Mouse (Mus musculus) liver, adult 2 months (tissue): Measurements from ENCODE around the gene Sardh. TPM values are rescaled to one million over a fixed set of nuclear protein-coding genes. Genes with fewer than 3 reads are reported as not detected.
A peak's percentile ranks its signal among the peaks of the same experiment; 100 is the strongest.

Source experiments
- DNase-seq: peaks from one replicate; pipeline ENCODE4 v3.0.0-alpha.2; 2011; ENCODE audit warnings: low read depth, low spot score; ENCODE audit errors: extremely low read depth
- H3K27ac ChIP-seq: fragments of 200-500 bp; replicated peaks from 2 replicates; pipeline ENCODE4 v1.5.1; 2012; ENCODE audit warnings: low read depth, mild to moderate bottlenecking, control low read depth, inconsistent platforms, low read length; ENCODE audit not compliant: insufficient read depth
- H3K27me3 ChIP-seq: fragments of 200-500 bp; 2 replicates; pipeline ENCODE4 v1.6.1; 2012; ENCODE audit warnings: mild to moderate bottlenecking, moderate library complexity, low read length, inconsistent platforms; ENCODE audit not compliant: control insufficient read depth, insufficient read depth
- H3K36me3 ChIP-seq: fragments of 200-500 bp; 2 replicates; pipeline ENCODE4 v1.6.1; 2012; ENCODE audit warnings: low read length, inconsistent platforms; ENCODE audit not compliant: control insufficient read depth, insufficient read depth
- H3K4me1 ChIP-seq: fragments of 200-500 bp; 2 replicates; pipeline ENCODE4 v1.6.1; 2011; ENCODE audit warnings: low read length; ENCODE audit not compliant: control insufficient read depth, insufficient read depth
- H3K4me3 ChIP-seq: fragments of 200-500 bp; 2 replicates; pipeline ENCODE4 v1.5.1; 2011; ENCODE audit warnings: low read depth, mild to moderate bottlenecking, control low read depth, low read length, moderate library complexity; ENCODE audit not compliant: insufficient read depth
- H3K79me2 ChIP-seq: fragments of 200-500 bp; 2 replicates; pipeline ENCODE4 v1.6.1; 2012; ENCODE audit warnings: inconsistent platforms, mild to moderate bottlenecking, low read length, moderate library complexity; ENCODE audit not compliant: control insufficient read depth, insufficient read depth
- H3K9ac ChIP-seq: fragments of 200-500 bp; 2 replicates; pipeline ENCODE4 v1.6.1; 2012; ENCODE audit warnings: low read depth, mild to moderate bottlenecking, control low read depth, inconsistent platforms, low read length
- CTCF ChIP-seq: fragments of 200-500 bp; IDR thresholded peaks from 2 replicates; pipeline ENCODE4 v1.5.1; 2011; ENCODE audit warnings: low read depth, low read length, control low read depth
- POLR2A ChIP-seq: fragments of 200-500 bp; IDR thresholded peaks from 2 replicates; pipeline ENCODE4 v1.6.1; 2011; ENCODE audit warnings: low read length, control low read depth; ENCODE audit not compliant: insufficient read depth; ENCODE audit errors: extremely low read depth
- WGBS: fragments of 180-500 bp; shearing (Covaris S2); methylation state at CpG from one replicate; pipeline ENCODE4 v1.1.7; 2018; 5-methylcytosine and 5-hydroxymethylcytosine counted together
- polyA plus RNA-seq: library from polyadenylated mRNA; depleted of rRNA; stranded (reverse); fragments of >200 nt; gene quantifications from 2 replicates; pipeline ENCODE4 v1.2.3, GENCODE M21; 2012
- total RNA-seq: library from RNA; depleted of rRNA; stranded (reverse); fragments of >200 nt; gene quantifications from 2 replicates; pipeline ENCODE4 v1.2.3, GENCODE M21; 2014

The Sardh gene
- total and polyA plus RNA-seq, 2 experiments = 382 to 768 TPM

DNA sequence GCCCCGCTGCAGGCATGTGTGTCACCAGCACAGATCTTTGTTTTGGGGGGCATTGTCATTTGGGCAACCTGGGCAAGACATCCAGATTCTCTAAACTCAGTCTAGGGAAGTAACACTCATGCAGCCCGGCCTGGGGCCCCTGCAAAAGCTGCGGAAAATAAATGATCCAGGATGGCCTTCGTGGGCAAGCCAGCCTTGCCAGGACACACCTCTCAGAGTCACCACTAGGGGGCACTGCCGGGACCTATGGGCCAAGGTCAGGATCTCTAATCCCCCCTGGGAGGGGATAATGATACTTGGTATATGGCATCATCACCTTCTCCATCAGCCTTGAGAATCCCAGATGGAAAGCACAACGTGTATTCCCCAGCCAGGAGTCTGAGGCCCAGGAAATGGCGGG is 37.9 kb downstream of the Sardh start:
- H3K27me3 ChIP-seq = no peaks in the 10 kb centered on the region
- H3K36me3 ChIP-seq = peaks cover 20% of the 10 kb centered on the region
- H3K79me2 ChIP-seq = no peaks in the 10 kb centered on the region
- TF ChIP-seq POLR2A (no peak), CTCF (peak; percentile 80)
- H3K9ac ChIP-seq = no peak overlapping the region
- no peak overlapping the region for H3K27ac ChIP-seq
- WGBS = 52% methylated on average over 7 of the region's 7 CpGs
- no peak overlapping the region for H3K4me3 ChIP-seq
- no peak for DNase-seq
- peaks cover 60% of the 10 kb centered on the region for H3K4me1 ChIP-seq

DNA sequence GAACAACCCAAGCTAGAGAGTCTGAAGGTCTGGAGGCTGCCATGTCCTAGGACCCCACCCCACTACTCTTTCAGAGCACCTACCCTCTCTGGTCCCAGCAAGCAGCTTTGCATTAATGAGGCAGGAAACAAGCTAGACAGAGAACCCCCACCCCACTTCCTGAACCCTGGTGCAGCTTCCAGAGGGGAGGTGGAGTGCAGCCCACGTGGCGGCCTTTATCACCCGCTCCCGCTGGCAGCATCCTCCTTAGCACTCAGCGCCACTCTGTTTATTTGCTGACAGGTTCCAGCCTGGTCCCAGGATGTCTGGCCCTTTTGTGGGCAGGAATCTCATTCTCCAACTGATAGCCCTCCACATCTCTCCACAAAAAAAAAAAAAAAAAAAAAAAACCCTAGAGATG is 38.3 kb downstream of the Sardh start:
- no peaks in the 10 kb centered on the region for H3K79me2 ChIP-seq
- H3K27ac ChIP-seq = 0 out of 2 replicates have a peak overlapping the region, but pooled peaks have one; percentile 18
- WGBS = 46% methylated on average over 5 of the region's 5 CpGs
- no peak for TF ChIP-seq CTCF
- TF ChIP-seq POLR2A = no peak
- H3K9ac ChIP-seq = no peak overlapping the region
- H3K36me3 ChIP-seq = peaks cover 20% of the 10 kb centered on the region
- DNase-seq = no peak
- no peaks in the 10 kb centered on the region for H3K27me3 ChIP-seq
- no peak overlapping the region for H3K4me3 ChIP-seq
- H3K4me1 ChIP-seq = peaks cover 56% of the 10 kb centered on the region

DNA sequence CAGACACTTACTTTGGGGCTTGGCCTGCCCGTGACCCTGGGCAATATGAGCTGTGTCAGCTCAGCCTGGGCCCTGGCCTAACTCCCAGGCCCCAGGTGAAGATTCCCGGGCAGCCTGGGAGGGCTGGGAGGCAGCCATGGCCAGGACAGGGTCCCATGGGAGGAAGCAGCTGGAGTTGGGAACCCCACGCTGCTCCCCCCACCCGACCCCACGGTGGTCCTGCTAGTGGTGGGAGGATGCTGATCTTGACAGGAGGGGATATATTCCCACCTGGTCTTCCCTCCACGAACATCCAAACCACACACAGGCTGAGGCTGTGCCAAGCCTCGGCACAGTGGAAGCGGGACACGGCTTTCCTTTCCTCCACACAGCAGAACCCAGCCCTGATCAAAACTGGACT is 38.8 kb downstream of the Sardh start:
- no peak overlapping the region for H3K4me3 ChIP-seq
- no peak overlapping the region; the same call in 1 of the 2 replicates for H3K9ac ChIP-seq
- no peak for DNase-seq
- peaks cover 52% of the 10 kb centered on the region for H3K4me1 ChIP-seq
- H3K79me2 ChIP-seq = no peaks in the 10 kb centered on the region
- H3K27ac ChIP-seq = peak overlapping the region; percentile 18
- 59% methylated on average over 9 of the region's 9 CpGs for WGBS
- peaks cover 16% of the 10 kb centered on the region; the same call in 1 of the 2 replicates for H3K36me3 ChIP-seq
- H3K27me3 ChIP-seq = no peaks in the 10 kb centered on the region
- TF ChIP-seq CTCF = no peak
- TF ChIP-seq POLR2A = no peak

DNA sequence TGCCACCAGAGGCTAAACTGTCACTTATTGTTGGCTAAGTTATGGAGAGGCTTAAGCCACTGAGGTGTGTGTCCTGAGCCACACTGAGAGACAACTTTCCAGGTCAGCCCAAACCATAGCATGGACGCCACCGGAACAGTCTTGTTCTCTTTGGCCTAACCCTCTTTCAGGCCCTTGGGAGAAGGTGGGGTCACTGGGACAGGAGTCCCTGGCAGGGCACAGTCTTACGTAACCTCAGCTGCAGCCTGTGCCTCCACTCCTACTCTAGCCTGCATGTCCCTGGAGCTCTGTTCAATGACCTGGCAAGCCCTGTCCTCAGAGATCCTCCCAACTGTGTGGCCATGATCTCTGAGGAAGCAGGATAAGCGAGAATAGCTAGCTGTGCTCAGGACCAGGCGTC is 41.0 kb downstream of the Sardh start:
- Histone ChIP-seq H3K27me3 (no peaks in the 10 kb centered on the region), H3K9ac (no peak overlapping the region), H3K4me3 (no peak overlapping the region), H3K27ac (peak overlapping the region; percentile 63), H3K4me1 (peaks cover 35% of the 10 kb centered on the region), H3K79me2 (no peaks in the 10 kb centered on the region), H3K36me3 (peaks cover 16% of the 10 kb centered on the region; the same call in 1 of the 2 replicates)
- WGBS = 13% methylated on average over 5 of the region's 5 CpGs
- DNase-seq = peak; percentile 99
- TF ChIP-seq POLR2A (no peak), CTCF (no peak)

DNA sequence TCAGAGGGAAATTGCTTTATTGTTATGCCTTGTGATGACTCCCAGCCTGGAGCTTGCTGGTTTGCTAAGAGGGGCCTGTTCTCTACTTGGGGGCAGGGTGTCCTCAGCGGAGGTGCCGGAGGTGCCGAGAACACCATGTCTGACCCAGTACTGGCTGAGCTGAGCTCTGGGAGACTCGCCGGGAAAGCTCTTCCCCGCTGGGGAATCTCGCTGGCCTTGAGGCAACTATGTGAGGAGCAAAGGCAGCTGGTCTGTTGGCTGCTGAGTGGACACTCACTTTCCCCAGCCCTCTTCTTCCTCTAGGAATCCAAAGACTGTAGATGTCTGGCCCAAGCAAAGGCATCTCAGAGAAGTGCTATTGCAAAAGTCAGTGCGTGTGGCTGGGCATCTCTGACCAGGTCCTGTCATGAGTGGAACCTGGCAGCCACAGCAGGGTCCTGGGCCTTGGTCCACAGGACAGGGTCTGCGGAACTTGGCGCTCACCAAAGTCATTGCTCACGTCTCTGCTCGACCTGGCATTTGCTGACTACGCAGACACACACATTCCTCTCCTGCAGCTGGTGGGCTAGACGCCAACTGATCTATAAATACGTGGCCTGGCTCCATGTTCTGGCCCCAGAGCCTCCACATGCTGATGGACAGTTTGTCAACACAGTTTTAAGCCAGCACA is 41.9 kb downstream of the Sardh start:
- peak; percentile 92 for DNase-seq
- H3K27ac ChIP-seq = peak overlapping the region; percentile 63
- H3K36me3 ChIP-seq = peaks cover 13% of the 10 kb centered on the region; the same call in 1 of the 2 replicates
- peaks cover 30% of the 10 kb centered on the region for H3K4me1 ChIP-seq
- no peak overlapping the region for H3K9ac ChIP-seq
- H3K79me2 ChIP-seq = no peaks in the 10 kb centered on the region
- H3K4me3 ChIP-seq = no peak overlapping the region
- no peaks in the 10 kb centered on the region for H3K27me3 ChIP-seq
- TF ChIP-seq CTCF (no peak), POLR2A (no peak)
- WGBS = 43% methylated on average over 15 of the region's 15 CpGs

DNA sequence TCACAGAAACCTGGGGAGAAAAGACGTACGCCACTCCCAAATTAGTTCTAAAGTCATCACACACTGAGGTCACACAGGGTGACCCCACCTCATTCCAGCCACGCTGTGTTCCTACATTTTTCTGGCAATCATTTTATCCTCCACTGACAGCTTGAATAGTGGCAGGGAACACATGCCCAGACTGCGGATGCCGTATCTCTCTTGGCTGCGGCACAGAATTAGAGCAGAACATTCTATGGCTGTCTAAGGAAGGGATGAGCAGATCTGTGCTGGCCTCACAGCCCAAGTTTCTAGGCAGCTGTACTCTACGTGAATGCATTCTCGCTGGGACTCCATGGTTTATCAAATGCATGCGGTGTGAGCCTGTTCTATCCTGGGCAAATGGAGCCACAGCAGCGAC is 42.5 kb downstream of the Sardh start:
- no peaks in the 10 kb centered on the region for H3K27me3 ChIP-seq
- peaks cover 31% of the 10 kb centered on the region for H3K4me1 ChIP-seq
- H3K4me3 ChIP-seq = no peak overlapping the region
- 80% methylated on average over 10 of the region's 10 CpGs for WGBS
- H3K79me2 ChIP-seq = no peaks in the 10 kb centered on the region
- no peak for DNase-seq
- H3K27ac ChIP-seq = peak overlapping the region; percentile 3; the same call in 1 of the 2 replicates
- TF ChIP-seq CTCF = no peak
- no peak for TF ChIP-seq POLR2A
- peaks cover 13% of the 10 kb centered on the region; the same call in 1 of the 2 replicates for H3K36me3 ChIP-seq
- no peak overlapping the region for H3K9ac ChIP-seq
